Mouse (Mus musculus): ENCODE measurements at regions not wholly inside any gene's neighbourhood (a gene's known extent, or its start where the extent isn't known, plus 50 kb on each side); places are given as distances from the start of the nearest gene placed in this dataset.
A peak's percentile ranks its signal among the peaks of the same experiment; 100 is the strongest.

DNA sequence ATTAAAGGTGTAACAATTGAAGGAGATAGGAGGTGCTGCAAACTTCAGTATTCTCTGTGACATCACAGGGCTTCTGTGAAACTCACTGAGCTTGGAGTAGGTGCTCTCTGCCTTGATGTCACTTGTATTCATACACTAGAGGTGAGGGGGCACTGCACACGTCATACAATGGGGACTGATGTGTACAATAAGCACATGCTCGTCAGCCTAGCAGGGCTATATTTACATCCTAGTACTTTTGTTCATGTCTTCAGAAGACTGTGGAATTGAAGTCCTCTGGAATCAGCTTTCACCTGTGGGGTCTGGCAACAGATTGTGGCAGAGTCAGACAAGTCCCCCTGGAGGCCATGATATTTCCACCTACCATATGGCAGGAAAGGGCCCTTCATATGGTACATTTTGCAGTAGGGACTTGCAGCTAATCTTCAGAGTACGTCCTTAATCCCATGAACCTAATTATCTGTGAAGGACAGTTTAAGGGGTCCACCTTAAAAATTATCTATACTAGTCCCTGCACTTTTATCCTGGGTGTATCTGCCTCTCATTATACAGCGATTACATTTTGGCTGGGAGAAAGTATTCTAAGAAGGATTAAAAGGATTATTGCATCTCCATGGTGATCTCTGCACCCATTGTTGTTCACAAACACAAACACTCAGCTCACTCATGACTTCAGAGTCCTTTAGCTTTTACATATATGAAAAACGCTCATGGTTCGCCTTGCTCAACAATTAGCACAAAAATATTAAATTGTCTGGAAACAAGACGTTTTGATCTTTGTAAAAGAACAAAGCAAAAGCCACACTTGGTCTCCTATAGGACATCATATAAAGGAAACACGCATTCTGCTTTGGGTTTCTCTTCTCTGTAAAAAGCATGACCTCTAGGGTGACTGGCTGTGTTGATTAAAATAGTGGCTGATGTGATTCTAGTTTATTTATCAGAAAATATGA is 324.1 kb upstream of the Itga1 start:
- no peak for DNase-seq

DNA sequence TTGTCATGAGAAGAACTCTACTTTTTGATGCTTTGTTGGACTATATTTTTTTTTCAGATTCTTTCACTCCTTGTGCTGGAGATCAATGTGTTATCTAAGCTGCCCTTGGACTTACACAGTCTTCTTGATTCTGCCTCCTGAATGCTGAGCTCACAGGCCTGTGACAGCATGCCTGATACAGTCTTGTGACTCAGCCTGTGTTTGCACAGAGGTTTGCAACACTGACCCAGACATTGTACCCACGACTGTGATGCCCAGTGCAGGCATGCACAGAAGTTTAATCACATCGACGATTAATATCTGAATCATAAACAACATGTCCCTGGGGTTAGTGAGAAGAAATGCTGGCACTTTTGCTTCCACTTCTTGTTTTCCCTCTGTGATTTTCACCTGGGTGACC is 322.0 kb upstream of the Itga1 start:
- no peak for DNase-seq

DNA sequence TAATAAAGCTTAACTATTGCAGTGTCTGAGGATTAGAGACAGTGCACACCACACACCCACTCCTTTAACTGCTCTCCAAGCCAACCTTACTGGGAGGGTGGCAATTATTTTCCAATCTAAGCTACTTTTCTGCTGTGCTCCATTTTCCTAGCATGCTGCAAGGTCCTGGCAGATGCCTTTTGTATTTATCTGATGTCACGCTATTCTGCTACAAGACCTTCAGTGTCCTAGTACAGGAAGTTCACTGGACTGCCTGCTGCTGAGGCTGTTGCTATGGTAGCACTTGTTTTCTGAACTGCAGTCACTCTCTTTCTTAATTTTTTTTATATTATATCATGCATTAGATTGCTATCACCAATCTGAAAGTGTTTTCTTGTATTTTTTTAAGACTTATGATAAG is 319.7 kb upstream of the Itga1 start:
- no peak for DNase-seq

DNA sequence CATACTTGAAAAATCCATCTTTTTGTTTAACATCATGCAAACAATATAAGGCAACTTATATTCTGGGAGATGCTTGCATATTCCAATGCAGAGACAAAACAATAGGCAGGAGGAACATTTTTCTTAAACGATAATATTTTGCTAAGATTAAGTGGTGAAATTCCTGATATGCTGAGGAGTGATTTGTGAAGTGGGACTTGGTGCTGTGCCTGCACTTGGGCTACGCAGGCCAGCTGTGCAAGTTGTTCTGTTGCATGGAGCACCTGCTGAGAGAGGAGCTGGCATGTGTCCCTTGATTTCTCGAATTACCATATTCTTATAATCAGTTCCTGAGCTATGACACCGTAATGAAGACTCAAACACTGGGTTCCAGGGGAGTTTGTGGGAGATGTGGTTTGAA is 316.1 kb upstream of the Itga1 start:
- DNase-seq: no peak

DNA sequence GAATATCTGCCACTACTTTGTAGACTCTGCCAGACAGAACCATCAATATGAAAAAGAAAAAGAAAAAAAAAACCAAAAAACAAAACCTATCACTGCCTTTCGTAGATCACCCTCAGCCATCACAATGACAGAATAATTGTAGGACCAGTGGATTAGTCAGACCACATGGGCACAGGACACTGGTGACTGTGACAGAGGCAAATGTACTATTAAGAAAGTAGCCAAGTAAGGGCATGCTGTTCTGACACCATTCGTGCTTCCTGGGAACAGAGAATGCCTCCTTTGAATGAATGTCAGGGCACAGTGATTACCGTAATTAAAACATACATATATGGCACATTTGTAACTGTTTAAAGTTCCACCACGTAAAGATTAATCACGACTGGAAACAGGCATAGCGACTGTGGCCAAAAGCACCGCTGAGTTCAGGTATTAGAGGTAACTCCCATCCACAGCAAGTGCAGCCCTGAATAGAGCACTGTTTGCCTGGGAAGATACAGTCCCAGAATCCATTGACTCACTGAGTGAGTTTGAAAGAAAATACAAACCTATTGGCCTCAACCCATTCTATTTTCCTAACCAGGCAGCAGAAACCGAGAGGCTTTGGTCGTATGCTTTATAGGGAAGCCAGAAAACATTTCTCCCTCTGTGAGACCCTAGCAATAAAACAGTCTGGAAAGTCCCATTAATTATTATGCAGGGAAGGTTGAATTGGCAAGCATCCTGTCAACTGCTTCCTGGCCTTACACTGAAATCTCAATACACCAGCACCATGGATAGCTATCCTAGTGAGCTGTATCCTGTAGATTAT is 312.2 kb upstream of the Itga1 start:
- no peak for DNase-seq

DNA sequence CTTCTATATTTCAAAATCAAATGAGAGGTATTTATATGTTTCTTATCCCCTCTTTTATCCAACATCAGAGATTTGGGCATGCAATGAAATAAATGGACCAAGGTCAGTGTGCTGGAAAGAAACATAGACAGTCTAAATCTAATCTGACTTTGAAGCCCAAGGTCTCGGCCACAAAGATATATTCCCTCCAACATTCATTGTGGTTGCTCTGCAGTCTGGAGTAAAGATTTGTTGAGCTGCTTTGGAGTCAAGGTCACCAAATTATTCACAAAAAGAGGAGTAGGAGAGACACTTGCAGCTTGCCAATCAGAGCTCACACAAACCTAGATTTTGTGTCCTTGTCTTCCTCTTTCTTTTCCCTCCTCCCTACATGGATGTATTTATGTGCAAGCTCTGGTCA is 304.2 kb upstream of the Itga1 start:
- DNase-seq: no peak

DNA sequence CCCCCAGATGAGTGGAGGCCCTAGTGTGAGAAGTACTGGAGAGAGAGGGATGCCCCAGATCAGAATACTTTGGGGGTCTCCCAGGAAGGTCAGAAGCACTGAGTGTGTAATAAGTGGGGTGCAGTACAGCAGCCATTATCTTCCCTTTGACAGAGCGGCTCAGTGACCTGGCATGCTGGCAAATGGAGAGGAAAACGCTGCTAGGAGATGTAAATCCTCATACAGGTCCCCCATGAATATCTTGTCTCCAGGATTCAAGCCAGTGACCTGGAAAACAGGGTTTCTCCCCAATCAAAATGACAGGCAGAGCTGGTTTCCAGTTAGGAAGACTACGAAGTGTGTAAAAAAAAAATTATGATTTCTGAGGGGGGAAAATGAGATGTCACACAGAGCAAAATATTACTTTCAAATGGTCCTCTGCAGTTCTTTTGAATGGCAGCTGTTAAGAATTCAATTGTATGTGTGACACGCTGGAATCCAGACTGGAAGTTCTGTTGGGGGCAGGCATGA is 299.0 kb upstream of the Itga1 start:
- no peak for DNase-seq

DNA sequence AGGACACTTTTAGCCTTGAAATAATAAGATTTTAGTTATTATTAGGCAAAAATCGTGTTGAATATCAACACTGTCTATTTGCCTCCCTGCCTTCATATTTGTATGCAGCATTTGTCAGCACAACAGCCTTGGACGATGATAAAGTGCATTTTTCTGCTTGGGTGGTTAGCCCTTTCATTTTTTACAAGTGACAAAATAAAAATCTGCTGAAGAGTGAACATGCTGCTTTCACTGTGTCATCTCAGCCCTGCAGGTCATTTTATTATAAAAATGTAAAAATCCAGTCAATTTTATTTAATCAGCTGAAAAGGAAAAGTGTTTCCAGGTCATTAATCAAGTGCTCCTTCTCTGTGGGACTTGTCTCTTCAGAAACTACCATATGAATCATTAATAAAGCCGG is 277.9 kb upstream of the Itga1 start:
- no peak for DNase-seq

DNA sequence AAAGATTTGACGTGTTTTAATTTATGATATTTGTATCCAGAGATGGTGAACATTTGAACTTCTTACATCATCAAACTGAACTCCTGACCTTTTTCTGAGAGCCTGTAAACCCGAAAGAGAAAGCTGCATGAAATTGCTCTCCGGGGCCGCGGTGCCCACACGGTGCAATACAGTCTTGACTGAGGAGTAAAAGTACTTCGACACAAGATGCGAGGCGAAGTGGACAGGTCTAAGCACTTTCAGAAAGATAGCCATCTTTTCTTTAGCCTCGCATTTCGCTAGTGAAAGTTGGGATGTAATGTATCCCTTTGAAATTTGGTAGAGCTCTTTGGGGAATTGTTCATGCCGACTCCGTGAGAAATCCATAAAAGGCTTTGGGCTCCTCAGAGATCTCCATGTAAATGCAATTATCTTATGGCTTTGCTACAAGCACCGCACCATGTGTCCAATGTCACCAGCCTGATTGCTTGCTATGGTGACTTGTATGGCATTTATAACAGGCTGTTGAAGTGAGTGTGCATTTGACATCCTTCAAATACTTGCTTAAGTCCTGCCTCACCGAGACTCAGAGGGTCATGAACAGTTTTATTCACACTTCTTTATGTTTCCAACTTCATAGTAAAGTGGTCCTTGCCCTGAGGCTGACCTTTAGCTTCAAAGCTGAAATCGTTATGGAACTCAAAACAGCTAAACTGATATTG is 274.6 kb upstream of the Itga1 start:
- DNase-seq: no peak

DNA sequence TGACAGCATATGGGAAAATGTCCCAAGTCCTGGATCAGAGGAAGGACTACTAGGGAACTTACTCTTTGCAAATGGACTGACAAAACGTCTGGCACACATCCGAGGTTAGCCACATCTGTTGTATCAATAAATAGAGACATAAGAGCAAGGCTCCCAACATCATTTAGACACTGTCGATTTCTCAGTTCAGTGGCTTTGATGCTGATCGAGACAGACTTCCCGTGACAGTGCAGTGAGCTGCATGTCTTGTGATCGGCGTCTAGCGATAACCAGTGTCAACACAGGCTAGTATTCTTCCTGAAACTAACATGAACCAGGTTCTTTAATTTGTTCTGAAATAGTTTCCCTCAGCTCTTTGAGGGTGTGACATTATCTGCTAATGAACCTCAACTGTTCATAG is 259.7 kb upstream of the Itga1 start:
- no peak for DNase-seq

DNA sequence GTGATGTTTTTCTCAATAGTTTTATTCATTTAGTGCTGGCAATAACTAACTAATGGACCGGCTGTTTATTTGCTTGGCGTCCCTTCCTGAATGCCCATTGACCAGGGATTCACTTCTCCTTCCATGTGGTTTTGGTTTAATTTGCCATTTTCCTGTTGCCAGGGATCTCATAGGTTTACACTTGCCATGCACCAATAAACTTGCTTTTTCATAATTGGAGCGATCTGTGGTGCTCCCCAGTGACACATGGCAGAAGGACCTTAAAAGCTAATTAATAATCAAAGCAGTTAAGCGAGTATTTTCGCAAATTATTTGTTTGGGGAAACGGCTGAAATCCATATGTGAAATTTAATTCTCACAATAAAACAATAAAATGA is 245.2 kb upstream of the Itga1 start:
- no peak for DNase-seq

DNA sequence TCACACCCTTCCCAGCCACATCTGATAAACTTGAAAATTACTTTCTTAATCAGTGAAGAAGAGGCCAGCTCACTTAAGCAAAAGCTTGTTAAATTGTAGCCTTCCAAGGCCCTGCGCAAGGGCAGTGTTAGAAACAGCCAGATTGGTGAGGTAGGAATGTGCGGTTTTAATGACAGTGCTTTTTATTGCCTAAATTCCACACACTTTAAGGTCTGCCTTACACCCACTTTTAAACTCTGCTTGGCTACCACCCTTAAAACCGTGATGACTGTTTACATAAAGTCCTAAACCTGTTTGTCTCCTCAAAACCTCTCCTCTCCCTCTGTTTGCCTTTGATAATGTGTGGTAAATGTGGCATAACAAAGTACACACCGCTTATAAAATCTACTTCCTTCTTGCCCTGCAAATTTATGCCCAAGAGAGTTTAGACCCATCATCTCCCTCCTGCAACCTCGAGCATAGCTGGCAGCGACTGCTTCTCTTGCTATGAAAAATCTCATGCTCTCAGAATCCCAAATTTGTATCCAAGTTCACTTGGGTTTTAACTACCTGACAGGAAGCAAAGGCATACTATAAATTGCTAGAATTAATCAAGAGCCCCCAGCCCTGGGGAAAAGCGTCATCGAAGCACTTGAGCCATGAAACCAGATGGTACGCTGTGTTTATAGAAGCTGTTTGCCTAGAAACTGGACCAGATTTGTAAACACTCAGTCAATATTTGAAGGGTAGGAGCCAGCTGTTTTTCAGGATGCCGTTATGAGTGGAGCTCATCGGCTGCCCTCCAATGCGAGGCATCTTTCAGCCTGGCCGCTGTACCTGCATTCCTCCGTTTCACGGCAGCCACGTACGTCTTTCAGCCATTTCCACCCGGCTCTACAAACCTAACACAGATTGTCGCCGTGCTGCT is 244.6 kb upstream of the Itga1 start:
- DNase-seq: no peak

DNA sequence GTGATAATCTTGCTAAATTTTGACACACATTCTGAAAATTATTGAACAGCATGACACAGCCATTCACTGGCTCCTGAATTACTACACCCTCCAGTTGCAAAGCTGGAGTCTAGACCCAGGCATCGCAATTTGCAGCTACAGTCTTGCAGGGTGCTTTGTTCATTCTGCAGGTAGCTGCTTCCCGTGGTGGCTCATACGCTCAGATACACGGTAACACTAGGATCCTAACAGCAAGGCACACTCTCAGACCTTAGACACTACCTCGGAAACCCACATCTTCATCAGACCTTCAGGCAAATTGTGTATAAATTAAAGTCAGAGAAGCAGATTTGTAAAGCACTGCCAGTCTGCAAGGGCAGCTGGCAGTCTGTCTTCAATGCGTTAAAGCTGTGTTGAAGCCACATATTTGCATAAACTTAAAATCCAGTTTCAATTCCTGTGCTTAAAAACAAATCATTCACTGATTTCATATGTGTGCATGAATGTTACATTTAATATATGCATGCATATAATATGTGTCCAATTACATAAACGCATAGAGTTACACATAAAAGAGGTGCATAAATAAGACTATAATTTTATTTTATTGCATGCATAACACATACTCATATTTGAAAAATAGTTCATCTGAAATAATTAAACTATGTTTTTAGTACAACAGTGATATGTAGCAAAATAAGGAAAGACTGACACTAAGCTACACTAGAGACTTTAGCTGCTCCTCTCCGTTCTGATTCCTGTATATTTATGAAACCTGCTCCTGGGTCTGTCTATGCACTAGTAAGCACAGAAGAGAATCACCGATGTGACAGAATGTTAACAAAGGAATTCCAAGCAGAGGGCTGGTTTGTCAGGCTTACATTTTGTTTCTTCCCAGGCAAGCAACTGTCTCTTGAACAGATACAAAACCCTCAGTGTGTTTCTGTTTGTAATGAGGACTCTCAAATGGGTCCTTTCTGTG is 227.5 kb upstream of the Itga1 start:
- no peak for DNase-seq

DNA sequence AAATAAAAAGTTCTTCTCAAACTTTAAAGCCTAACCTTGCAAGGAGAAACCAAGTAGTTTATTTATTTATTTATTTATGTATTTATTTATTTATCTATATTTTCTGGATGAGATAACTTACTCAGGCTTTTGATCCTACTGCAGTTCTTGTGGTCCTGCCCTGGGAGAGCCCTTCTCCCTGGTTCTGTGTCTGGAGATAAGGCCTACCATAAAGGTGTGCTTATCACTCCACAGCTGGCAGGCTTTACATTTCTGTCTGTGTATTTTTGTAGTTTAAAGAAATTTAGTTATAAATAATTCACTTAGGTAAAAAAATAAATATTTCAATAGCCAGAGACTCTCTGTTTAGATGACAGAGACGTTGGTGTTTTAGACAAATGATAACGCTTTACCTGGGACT is 224.5 kb upstream of the Itga1 start:
- DNase-seq: no peak

DNA sequence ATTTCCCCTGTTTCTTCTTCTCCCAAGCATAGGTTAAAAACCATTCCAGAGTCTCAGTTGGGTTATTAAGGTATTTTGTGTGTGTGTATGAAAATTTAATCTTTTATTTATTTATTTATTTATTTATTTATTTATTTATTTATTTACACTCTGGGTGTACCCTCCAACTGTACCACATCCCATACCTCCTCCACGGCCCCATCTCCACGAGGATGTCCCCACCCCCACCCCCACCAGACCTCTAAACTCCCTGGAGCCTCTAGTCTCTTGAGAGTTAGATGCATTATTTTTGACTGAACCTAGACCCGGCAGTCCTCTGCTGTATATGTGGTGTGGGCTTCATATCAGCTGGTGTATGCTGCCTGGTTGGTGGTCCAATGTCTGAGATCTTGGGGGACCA is 214.9 kb upstream of the Itga1 start:
- no peak for DNase-seq

DNA sequence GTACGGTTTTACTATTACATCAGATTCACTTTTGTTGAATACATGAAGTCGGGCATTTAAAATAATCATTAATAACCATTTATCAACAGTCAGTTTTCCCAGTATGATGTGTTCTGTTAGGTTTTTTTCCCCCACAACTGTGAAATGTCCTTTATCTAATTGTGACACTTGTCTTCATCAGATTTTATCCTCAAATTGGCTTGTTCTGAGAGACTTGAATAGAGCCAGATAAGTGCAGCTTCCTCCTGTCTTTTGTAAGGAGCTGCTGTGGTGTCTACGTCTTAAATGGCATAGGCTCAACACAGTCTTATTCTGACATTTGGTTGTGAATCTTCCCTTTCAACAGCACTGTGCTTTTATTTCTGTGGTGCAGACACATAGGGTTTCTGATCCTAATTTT is 206.8 kb upstream of the Itga1 start:
- DNase-seq: no peak

DNA sequence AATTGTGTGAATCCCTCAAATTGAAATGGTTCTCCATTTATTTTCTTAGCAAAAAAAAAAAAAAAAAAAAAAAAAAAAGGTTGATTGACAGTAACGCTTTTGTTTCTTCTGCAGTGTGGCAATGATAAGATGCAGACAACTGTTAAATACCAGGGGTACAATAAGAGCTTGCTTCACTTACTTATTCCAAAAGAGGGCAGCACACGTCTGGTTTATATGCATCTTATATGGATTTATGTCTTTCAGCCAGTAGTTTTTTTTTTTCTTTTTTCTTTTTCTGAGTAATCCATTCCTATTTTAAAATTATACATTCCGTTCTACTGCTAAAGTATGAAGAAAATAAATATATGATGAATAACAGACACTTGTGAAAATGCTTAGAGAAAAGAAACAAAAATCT is 185.6 kb upstream of the Itga1 start:
- no peak for DNase-seq

DNA sequence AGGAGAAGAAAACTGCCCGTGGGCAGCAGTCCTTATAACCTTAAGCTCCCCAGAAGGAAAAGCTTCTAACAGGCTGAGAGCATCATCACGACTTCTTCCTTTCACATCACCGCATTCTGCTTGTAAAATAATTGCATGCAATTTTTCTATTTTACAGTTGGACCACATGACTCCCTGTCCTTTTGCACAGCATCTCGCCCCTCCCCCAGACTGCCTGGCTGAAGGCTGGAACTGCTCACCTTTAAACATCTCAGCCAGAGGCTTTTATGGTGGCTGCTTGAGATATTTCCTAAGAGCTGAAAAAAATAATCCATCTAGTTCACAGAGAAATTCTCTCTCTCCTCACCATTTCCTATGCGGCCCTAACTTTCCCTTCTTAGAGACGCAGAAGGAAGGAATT is 164.4 kb upstream of the Itga1 start:
- peak in 1 of 2 experiments; percentile 2 for DNase-seq

DNA sequence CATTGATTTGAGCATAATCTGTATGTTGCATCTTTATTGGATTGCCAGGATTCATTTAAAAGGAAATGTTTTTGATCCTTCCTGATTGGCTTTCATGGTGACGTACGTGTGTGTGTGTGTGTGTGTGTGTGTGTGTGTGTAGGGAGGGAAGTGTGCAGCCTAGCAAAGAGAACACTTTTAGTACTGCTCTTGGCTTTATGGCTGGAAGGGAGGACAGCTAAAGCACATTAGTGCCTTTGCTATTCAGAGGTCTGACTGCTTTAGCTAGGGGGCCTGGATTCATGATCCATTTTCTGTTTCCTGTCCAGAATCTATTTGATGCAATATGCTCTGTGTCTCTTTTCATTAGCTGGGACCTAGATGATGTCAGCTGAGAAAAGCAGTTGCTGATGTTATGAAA is 155.6 kb upstream of the Itga1 start:
- DNase-seq: no peak

DNA sequence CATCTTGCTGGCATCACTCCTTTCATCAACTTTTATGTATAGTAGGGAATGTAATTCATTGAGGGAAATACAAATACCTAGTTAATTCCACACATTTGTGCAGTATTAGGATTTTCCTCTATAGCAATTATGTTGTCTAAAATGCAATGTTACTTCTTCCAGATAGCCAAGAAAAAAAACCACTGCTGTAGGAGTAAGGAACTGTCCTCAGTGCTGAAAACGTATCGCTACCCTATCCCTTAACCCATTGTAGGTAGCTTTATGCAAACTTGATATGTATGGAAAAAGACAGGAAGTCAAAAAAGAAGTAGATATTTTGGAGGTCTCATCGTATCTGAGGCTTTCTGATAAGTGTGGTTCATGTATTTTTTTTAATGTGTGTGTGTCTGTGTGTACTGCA is 150.8 kb upstream of the Itga1 start:
- DNase-seq: no peak

DNA sequence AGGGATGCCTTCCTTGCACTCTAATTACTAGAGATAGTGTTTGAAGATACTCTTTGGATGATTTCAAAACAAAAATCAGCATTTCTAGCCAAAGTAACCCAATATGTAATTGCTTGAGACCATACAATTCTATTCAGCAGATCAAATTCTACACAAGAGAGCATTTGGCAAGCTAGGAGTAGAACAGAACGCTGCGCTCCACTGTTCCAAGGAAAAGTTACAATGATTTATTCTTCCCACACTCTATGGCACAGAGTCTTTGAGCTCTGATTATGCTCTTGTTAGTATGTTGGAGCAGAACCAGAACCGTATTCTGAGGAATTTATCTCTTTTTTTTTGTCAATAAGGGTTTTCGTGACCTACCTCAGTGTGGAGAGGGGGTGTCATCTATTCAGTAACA is 130.2 kb upstream of the Itga1 start:
- no peak for DNase-seq

Measured in kidney, postnatal 25 days (tissue).